Mouse (Mus musculus) testis, adult 2 months (tissue): ENCODE data around the gene Cntn2. TPM values are rescaled to one million over a fixed set of nuclear protein-coding genes. Genes with fewer than 3 reads are reported as not detected.

Source experiments
- H3K27ac ChIP-seq: fragments of 200-500 bp; 2 replicates; pipeline ENCODE4 v1.5.1; 2012; ENCODE audit warnings: low read depth, low read length; ENCODE audit not compliant: control insufficient read depth, insufficient read depth
- H3K27me3 ChIP-seq: fragments of 200-500 bp; 2 replicates; pipeline ENCODE4 v1.6.1; 2012; ENCODE audit warnings: mild to moderate bottlenecking, low read length, moderate library complexity; ENCODE audit not compliant: control insufficient read depth, insufficient read depth
- H3K36me3 ChIP-seq: fragments of 200-500 bp; 2 replicates; pipeline ENCODE4 v1.6.1; 2012; ENCODE audit warnings: mild to moderate bottlenecking, low read length; ENCODE audit not compliant: control insufficient read depth, insufficient read depth
- H3K4me1 ChIP-seq: fragments of 200-500 bp; 2 replicates; pipeline ENCODE4 v1.6.1; 2012; ENCODE audit warnings: low read length; ENCODE audit not compliant: control insufficient read depth, insufficient read depth
- H3K4me3 ChIP-seq: fragments of 200-500 bp; 2 replicates; pipeline ENCODE4 v1.5.1; 2012; ENCODE audit warnings: low read depth, mild to moderate bottlenecking, low read length, moderate library complexity, mixed read lengths; ENCODE audit not compliant: control insufficient read depth
- CTCF ChIP-seq: fragments of 200-500 bp; IDR thresholded peaks from 2 replicates; pipeline ENCODE4 v1.5.1; 2012; ENCODE audit warnings: low read depth, mild to moderate bottlenecking, inconsistent platforms, low read length, moderate library complexity; ENCODE audit not compliant: control insufficient read depth, insufficient read depth, insufficient replicate concordance
- POLR2A ChIP-seq: fragments of 200-500 bp; IDR thresholded peaks from 2 replicates; pipeline ENCODE4 v1.6.1; 2012; ENCODE audit warnings: low read depth, mild to moderate bottlenecking, inconsistent platforms, low read length, moderate library complexity; ENCODE audit not compliant: control insufficient read depth
- polyA plus RNA-seq: library from polyadenylated mRNA; depleted of rRNA; stranded (reverse); fragments of >200 nt; gene quantifications from 2 replicates; pipeline ENCODE4 v1.2.3, GENCODE M21; 2012

Cntn2 gene
- polyA plus RNA-seq, 1 experiment = not detected

- Histone ChIP-seq H3K27ac (no peak overlapping the region), H3K36me3 (no peaks in the 10 kb centered on the region), H3K4me3 (no peak overlapping the region), H3K27me3 (no peaks in the 10 kb centered on the region), H3K4me1 (no peaks in the 10 kb centered on the region)
- TF ChIP-seq POLR2A = no peak
- TF ChIP-seq CTCF = no peak
These were observed 24.5 kb upstream of the Cntn2 start for GRCm38 (mm10) chr1:132567336-132568125.

GRCm38 (mm10) chr1:132565766-132566165 is 22.7 kb upstream of the Cntn2 start:
- no peaks in the 10 kb centered on the region for H3K36me3 ChIP-seq
- no peak for TF ChIP-seq CTCF
- no peak for TF ChIP-seq POLR2A
- no peak overlapping the region for H3K27ac ChIP-seq
- no peaks in the 10 kb centered on the region for H3K4me1 ChIP-seq
- no peaks in the 10 kb centered on the region for H3K27me3 ChIP-seq
- H3K4me3 ChIP-seq = no peak overlapping the region

GRCm38 (mm10) chr1:132564946-132565345 is 21.9 kb upstream of the Cntn2 start:
- Histone ChIP-seq H3K27me3 (no peaks in the 10 kb centered on the region), H3K36me3 (no peaks in the 10 kb centered on the region), H3K4me3 (no peak overlapping the region), H3K4me1 (no peaks in the 10 kb centered on the region), H3K27ac (no peak overlapping the region)
- TF ChIP-seq POLR2A = no peak
- TF ChIP-seq CTCF = no peak

GRCm38 (mm10) chr1:132562337-132562795 is 19.3 kb upstream of the Cntn2 start:
- TF ChIP-seq CTCF (no peak), POLR2A (no peak)
- H3K4me1 ChIP-seq = no peaks in the 10 kb centered on the region
- H3K27ac ChIP-seq = no peak overlapping the region
- H3K36me3 ChIP-seq = no peaks in the 10 kb centered on the region
- H3K27me3 ChIP-seq = no peaks in the 10 kb centered on the region
- H3K4me3 ChIP-seq = no peak overlapping the region

GRCm38 (mm10) chr1:132560907-132561700 is 18.0 kb upstream of the Cntn2 start:
- Histone ChIP-seq H3K36me3 (no peaks in the 10 kb centered on the region), H3K27me3 (no peaks in the 10 kb centered on the region), H3K4me3 (no peak overlapping the region), H3K27ac (no peak overlapping the region), H3K4me1 (no peaks in the 10 kb centered on the region)
- no peak for TF ChIP-seq CTCF
- no peak for TF ChIP-seq POLR2A

- H3K4me1 ChIP-seq = no peaks in the 10 kb centered on the region
- no peak overlapping the region for H3K27ac ChIP-seq
- no peak overlapping the region for H3K4me3 ChIP-seq
- no peak for TF ChIP-seq CTCF
- TF ChIP-seq POLR2A = no peak
- H3K27me3 ChIP-seq = no peaks in the 10 kb centered on the region
- H3K36me3 ChIP-seq = no peaks in the 10 kb centered on the region
These were observed 16.0 kb upstream of the Cntn2 start for GRCm38 (mm10) chr1:132559045-132559444.

GRCm38 (mm10) chr1:132557901-132558631 is 15.0 kb upstream of the Cntn2 start:
- TF ChIP-seq CTCF = no peak
- TF ChIP-seq POLR2A = no peak
- Histone ChIP-seq H3K4me3 (no peak overlapping the region), H3K36me3 (no peaks in the 10 kb centered on the region), H3K27ac (no peak overlapping the region), H3K27me3 (no peaks in the 10 kb centered on the region), H3K4me1 (no peaks in the 10 kb centered on the region)

GRCm38 (mm10) chr1:132543789-132544188 is 733 bp upstream of the Cntn2 start:
- H3K27me3 ChIP-seq = no peaks in the 10 kb centered on the region
- no peaks in the 10 kb centered on the region for H3K4me1 ChIP-seq
- no peak overlapping the region for H3K4me3 ChIP-seq
- no peak overlapping the region for H3K27ac ChIP-seq
- TF ChIP-seq POLR2A = no peak
- TF ChIP-seq CTCF = no peak
- H3K36me3 ChIP-seq = no peaks in the 10 kb centered on the region
